Mouse (Mus musculus) spleen, adult 2 months (tissue): ENCODE results near the gene Dync1i1. TPM values are rescaled to one million over a fixed set of nuclear protein-coding genes. Genes with fewer than 3 reads are reported as not detected.
"Not testable (repeated sequence)": the region's sequence is repeated elsewhere in the genome, so short reads cannot be mapped to it uniquely, and the experiment has no call there.

Experiments used
- DNase-seq, 2 experiments: peaks; one replicate each; pipeline versions ENCODE4 v3.0.0 to v3.0.0-alpha.2; 2012 to 2021; ENCODE audit warnings: low spot score in 2 of 2, low read depth in 1 of 2
- H3K27ac ChIP-seq: fragments of 200-500 bp; 2 replicates; pipeline ENCODE4 v1.5.1; 2012; ENCODE audit warnings: low read length, inconsistent platforms; ENCODE audit not compliant: insufficient read depth
- H3K27me3 ChIP-seq: fragments of 200-500 bp; 2 replicates; pipeline ENCODE4 v1.6.1; 2012; ENCODE audit warnings: mild to moderate bottlenecking, moderate library complexity, low read length, inconsistent platforms; ENCODE audit not compliant: control insufficient read depth, insufficient read depth
- H3K36me3 ChIP-seq: fragments of 200-500 bp; 2 replicates; pipeline ENCODE4 v1.6.1; 2012; ENCODE audit warnings: mild to moderate bottlenecking, low read length, inconsistent platforms; ENCODE audit not compliant: control insufficient read depth, insufficient read depth
- H3K4me1 ChIP-seq: fragments of 200-500 bp; 2 replicates; pipeline ENCODE4 v1.6.1; 2011; ENCODE audit warnings: inconsistent platforms; ENCODE audit not compliant: control insufficient read depth, insufficient read depth, insufficient read length
- H3K4me3 ChIP-seq: fragments of 200-500 bp; 2 replicates; pipeline ENCODE4 v1.5.1; 2011; ENCODE audit warnings: mild to moderate bottlenecking, inconsistent platforms; ENCODE audit not compliant: insufficient read depth, insufficient read length; ENCODE audit errors: extremely low read depth
- CTCF ChIP-seq: fragments of 200-500 bp; IDR thresholded peaks from 2 replicates; pipeline ENCODE4 v1.5.1; 2011; ENCODE audit warnings: mild to moderate bottlenecking, inconsistent platforms; ENCODE audit not compliant: insufficient read depth, insufficient read length, insufficient replicate concordance; ENCODE audit errors: extremely low read depth
- POLR2A ChIP-seq: fragments of 200-500 bp; IDR thresholded peaks from 2 replicates; pipeline ENCODE4 v1.6.1; 2011; ENCODE audit warnings: low read depth, low read length, inconsistent platforms
- WGBS: fragments of 180-500 bp; shearing (Covaris S2); methylation state at CpG from one replicate; pipeline ENCODE4 v1.1.7; 2018; 5-methylcytosine and 5-hydroxymethylcytosine counted together
- polyA plus RNA-seq: library from polyadenylated mRNA; depleted of rRNA; stranded (reverse); fragments of >200 nt; gene quantifications from 2 replicates; pipeline ENCODE4 v1.2.3, GENCODE M21; 2012; rRNA removed

Dync1i1 gene
- polyA plus RNA-seq, result 1.5 and 1.6 TPM in 2 replicates

DNA sequence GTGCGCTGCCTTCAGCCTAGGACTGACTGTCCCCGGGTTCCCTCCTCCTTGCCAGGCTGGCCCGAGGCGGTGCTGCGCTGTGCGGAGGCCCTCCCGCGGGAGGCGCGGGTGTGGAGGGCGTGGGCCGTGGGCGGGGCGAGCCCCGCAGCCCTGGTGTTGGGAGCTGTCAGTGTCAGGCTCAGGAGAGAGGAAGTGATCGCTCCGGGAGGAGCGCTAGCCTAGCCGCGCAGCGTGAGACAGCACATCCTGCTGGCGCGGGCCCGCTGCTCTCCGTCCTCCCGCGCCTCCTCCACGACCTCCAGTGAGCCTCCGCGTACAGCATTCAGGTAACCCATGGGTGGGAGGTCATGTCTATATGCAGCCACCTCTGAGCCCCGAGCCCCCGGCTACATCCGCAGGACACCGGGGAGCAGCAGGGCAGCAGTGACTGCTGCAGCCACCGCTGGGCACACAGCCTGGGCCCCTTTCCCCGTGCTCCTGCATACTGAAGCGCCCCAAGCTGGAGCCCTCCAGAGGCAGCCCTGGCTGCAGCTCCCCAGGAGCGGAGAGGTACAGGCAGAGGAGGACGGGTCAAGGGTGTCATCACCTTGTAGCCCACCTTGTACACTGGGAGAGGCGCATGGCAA, at the start of gene Dync1i1:
Gene Dync1i1 (plus strand): TSS at position 29 of the 626 bp plus-strand sequence.
- no peak within 1 kb of the TSS for H3K4me3 ChIP-seq
- H3K27ac ChIP-seq, result no peak within 1 kb of the TSS
- TF ChIP-seq POLR2A (no peak), CTCF (no peak)
- no peaks in the 10 kb centered on the region for H3K36me3 ChIP-seq
- DNase-seq, result no peak
- no peaks in the 10 kb centered on the region for H3K4me1 ChIP-seq
- WGBS, result 5% methylated on average over 39 of the region's 40 CpGs
- no peaks in the 10 kb centered on the region for H3K27me3 ChIP-seq

DNA sequence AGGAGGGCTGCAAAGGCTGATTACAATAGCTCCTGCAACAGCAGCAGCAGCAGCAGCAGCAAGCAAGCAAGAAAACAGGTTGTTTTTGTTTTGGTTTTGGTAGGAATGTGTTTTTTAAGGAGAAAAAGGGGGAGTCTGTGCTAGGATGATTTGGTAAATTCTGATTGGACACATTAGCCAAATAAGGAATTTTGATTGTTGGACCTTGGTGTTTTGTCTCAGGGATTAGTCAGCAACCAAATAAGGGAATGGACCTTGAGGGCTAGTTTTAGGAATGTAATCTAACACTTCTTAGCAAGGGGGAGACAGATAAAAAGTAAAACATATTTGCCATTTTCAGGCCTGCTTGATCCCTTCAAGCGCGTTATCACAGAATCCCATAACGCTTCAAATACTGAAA, 45.7 kb upstream of the Dync1i1 start:
- 92% methylated on average over 3 of the region's 3 CpGs for WGBS
- H3K4me1 ChIP-seq, result no peaks in the 10 kb centered on the region

DNA sequence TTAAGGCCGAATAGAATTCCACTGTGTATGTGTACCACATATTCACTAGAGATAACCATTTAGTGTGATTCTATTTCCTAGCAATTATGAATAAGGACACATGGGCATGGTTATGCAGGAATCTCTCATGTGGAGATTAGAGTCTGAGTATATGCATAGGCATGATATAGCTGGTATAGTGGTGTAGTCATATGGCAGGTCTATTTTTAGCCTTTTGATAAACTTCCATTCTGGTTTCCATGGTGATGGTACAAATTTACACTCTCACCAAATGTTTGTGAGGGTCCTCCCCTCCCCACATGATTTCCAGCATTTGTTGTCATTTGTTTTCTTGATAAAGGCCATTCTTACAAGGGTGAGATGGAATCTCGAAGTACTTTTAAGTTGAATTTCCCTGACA, 23.6 kb upstream of the Dync1i1 start:
- H3K4me3 ChIP-seq, result no peak overlapping the region

More for the DNA sequence above, 45.7 kb upstream of the Dync1i1 start:
- H3K27me3 ChIP-seq, result no peaks in the 10 kb centered on the region
- H3K36me3 ChIP-seq, result no peaks in the 10 kb centered on the region
- TF ChIP-seq POLR2A (no peak), CTCF (no peak)
- no peak overlapping the region for H3K4me3 ChIP-seq
- no peak for DNase-seq
- H3K27ac ChIP-seq, result no peak overlapping the region

DNA sequence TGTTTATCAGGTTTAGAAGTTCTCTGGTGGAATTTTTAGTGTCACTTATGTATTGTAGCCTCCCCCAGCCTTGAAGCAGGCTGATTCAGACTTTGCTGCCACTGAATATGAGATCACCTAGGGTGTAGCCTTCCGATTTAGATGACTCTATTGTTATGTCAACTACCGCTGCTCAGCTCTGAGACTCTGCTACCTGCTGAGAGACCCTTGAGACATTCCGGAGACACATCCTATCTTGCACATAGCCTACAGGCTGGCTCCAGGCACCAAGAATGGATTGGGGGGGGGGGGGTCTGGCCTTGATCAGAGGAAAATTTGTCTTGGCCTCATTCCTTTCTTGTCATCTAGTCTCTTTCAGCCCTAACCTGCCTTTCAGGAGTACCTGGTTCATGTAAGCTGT, 17.5 kb upstream of the Dync1i1 start:
- not testable (repeated sequence) for H3K4me3 ChIP-seq, H3K36me3 ChIP-seq, H3K27me3 ChIP-seq, H3K4me1 ChIP-seq, DNase-seq, H3K27ac ChIP-seq
- 73% methylated on average over 3 of the region's 3 CpGs for WGBS

More for the DNA sequence above, 23.6 kb upstream of the Dync1i1 start:
- no peak overlapping the region for H3K27ac ChIP-seq
- TF ChIP-seq CTCF (no peak), POLR2A (no peak)
- 86% methylated on average over 2 of the region's 2 CpGs for WGBS
- no peaks in the 10 kb centered on the region for H3K27me3 ChIP-seq
- H3K36me3 ChIP-seq, result no peaks in the 10 kb centered on the region
- no peak for DNase-seq
- H3K4me1 ChIP-seq, result no peaks in the 10 kb centered on the region

DNA sequence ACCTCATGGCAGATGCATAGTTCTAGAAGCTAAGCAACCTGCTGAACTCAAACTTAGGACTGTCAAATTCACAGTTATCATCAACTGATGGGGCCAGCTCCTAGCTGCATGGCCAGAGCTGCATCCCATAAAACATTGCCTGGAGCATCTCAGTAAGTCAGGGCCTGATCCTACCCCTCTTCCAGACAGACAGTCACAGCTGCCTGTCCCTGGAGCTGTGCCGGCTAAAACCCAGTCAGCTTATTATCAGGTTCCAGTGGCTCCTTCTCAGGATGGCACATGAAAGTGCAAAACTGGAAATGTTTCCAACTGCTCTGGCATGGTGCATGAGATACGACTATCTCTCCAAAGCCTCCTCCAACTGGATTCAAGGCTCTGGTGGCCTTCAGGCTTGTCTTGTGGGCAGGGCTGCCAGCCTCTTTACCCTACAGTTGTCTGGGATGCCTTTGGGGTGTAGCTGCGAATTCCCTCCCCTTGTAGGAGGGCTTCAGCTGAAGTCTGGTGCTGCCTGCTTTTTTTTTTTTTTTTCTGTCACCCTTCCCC, 15.3 kb upstream of the Dync1i1 start:
- no peak for DNase-seq
- no peaks in the 10 kb centered on the region for H3K27me3 ChIP-seq
- no peaks in the 10 kb centered on the region for H3K4me1 ChIP-seq
- WGBS, result 78% methylated on average over 3 of the region's 3 CpGs
- H3K36me3 ChIP-seq, result no peaks in the 10 kb centered on the region
- H3K4me3 ChIP-seq, result no peak overlapping the region
- H3K27ac ChIP-seq, result no peak overlapping the region
- TF ChIP-seq POLR2A (no peak), CTCF (no peak)

DNA sequence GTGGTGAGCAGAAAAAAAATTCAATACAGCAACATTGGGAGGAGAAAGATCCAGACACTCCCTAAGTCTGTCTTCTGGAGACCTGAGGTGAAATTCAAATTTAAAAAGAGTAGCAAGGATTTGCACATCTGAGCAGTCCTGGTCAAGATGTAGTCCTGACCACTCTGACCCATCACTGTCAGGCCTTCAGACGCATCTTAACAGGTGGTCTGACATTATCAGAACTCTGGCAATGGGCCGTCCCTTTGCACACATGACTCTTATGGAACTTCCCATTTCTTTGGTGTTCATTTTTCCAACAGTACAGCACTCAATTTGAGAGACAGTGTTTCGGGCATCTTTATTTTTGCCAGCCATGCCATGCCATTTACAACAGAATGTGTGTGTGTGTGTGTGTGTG, 12.8 kb upstream of the Dync1i1 start:
- TF ChIP-seq CTCF (no peak), POLR2A (no peak)
- Histone ChIP-seq H3K36me3 (no peaks in the 10 kb centered on the region), H3K27me3 (no peaks in the 10 kb centered on the region), H3K27ac (no peak overlapping the region), H3K4me1 (no peaks in the 10 kb centered on the region), H3K4me3 (no peak overlapping the region)
- WGBS, result 90% methylated on average over 3 of the region's 3 CpGs
- DNase-seq, result no peak

DNA sequence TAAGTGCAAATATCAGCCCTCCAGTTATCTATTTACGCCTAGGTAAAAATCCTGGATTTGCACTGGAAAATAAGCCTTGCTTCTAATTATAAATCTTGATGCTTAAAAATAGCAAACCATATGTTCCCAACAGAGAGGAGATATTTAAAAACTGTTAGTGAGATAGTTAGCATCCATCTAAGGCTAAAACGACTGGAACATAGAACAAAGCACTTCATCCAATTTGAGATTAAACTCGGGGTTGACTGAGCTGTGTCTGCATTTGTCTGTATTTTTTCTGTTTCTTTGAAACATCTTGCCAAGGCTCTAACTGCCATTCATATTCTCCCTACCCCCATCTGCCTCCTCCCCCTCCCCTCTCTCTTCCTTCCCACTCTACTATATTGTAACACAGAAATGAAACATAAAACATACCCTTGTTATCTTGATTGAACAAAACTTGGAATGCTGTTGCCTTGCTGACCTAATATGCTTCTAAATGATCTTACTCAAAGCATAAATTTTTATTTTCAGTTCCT, 10.3 kb upstream of the Dync1i1 start:
- no peak for DNase-seq
- H3K27me3 ChIP-seq, result no peaks in the 10 kb centered on the region
- no peak overlapping the region for H3K27ac ChIP-seq
- TF ChIP-seq CTCF (no peak), POLR2A (no peak)
- no peaks in the 10 kb centered on the region for H3K36me3 ChIP-seq
- no peaks in the 10 kb centered on the region for H3K4me1 ChIP-seq
- no peak overlapping the region for H3K4me3 ChIP-seq
- WGBS, result 72% methylated on average over 3 of the region's 3 CpGs
